In the genomic region with DNA sequence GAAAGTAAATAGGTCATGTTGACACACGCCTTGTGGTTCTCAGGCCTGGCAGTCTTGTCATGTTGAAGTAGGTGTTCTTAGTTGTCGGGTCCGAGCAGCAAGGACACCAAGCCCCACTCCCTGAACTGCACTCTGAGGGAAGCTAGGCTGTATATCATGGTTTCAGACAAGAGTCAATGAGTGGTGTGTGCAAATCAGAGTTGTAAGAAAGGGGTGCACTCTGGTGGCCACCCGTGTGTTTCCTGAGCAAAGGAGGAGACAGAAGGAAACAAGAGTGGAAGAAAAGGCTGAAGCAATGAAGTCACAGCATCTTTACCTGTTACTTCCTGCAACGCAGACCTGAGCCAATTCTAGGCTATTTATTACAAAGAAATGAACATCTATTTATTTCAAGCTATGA, we compare ENCODE assay signal across 17 mouse cellular contexts.
"Had no signal": no experiment of that assay in that cellular context is flagged by ENCODE, and none has a peak within 500 bp of the region (broad histone marks: within the 10 kb centered on the region; RNA-seq: fewer than 3 reads in every experiment).

No protein-coding gene starts in this region.

- H3K4me2 ChIP-seq: neural tube, embryonic 12.5 days; neural tube, embryonic 13.5 days; neural tube, embryonic 15.5 days; stomach, embryonic 15.5 days had no signal

- H3K4me3 ChIP-seq: neural tube, embryonic 12.5 days; neural tube, embryonic 13.5 days; neural tube, embryonic 15.5 days; stomach, embryonic 15.5 days had no signal

- H3K4me1 ChIP-seq: neural tube, embryonic 12.5 days; neural tube, embryonic 13.5 days; neural tube, embryonic 15.5 days; stomach, embryonic 15.5 days had no signal

- DNase-seq: retina, postnatal 1 day; right cerebral cortex, adult 18-20 months; right cerebral cortex, postnatal 14 days; right cerebral cortex, postnatal 25 days; right cerebral cortex, postnatal 4 days; spleen, adult 18-20 months; thymus, adult 18-20 months; thymus, adult 2 months; thymus, postnatal 14 days; thymus, postnatal 25 days; thymus, postnatal 36 days; thymus, postnatal 4 days had no signal

- H3K27me3 ChIP-seq: neural tube, embryonic 12.5 days; neural tube, embryonic 13.5 days; neural tube, embryonic 15.5 days; stomach, embryonic 15.5 days had no signal

- H3K27ac ChIP-seq: neural tube, embryonic 12.5 days; neural tube, embryonic 13.5 days; neural tube, embryonic 15.5 days; stomach, embryonic 15.5 days; stomach, postnatal 0 days had no signal

- H3K9ac ChIP-seq: neural tube, embryonic 12.5 days; neural tube, embryonic 13.5 days; neural tube, embryonic 15.5 days; stomach, embryonic 15.5 days had no signal

- H3K36me3 ChIP-seq: neural tube, embryonic 12.5 days; neural tube, embryonic 13.5 days; neural tube, embryonic 15.5 days; stomach, embryonic 15.5 days had no signal

- H3K9me3 ChIP-seq: neural tube, embryonic 12.5 days; neural tube, embryonic 13.5 days; neural tube, embryonic 15.5 days; stomach, embryonic 15.5 days had no signal
